Mouse (Mus musculus) heart, embryonic 14.5 days (tissue): ENCODE data around the gene Grk6. TPM values are rescaled to one million over a fixed set of nuclear protein-coding genes. Genes with fewer than 3 reads are reported as not detected.

Experiments used
- ATAC-seq: fragments of 200-750 bp; cut with Nextera tagmentation; 2 replicates; pipeline ENCODE4 v1.8.0; 2017; ENCODE audit warnings: low read depth, moderate TSS enrichment; ENCODE audit not compliant: insufficient number of reproducible peaks, insufficient read depth, low FRiP score
- H3K27ac ChIP-seq, 2 experiments: fragments of 200-500 bp in 1 of 2; fragments of 300-500 bp in 1 of 2; sonication (generic) in 1 of 2; replicated peaks in 1 of 2; 2 replicates each; pipeline ENCODE4 v1.5.1; 2012 to 2014; ENCODE audit warnings: low read depth in 2 of 2, low read length in 2 of 2, control low read depth in 1 of 2, mild to moderate bottlenecking in 1 of 2, mixed read lengths in 1 of 2; ENCODE audit not compliant: control insufficient read depth in 1 of 2, insufficient read depth in 1 of 2
- H3K27me3 ChIP-seq: fragments of 300-500 bp; sonication (generic); 2 replicates; pipeline ENCODE4 v1.6.1; 2014; ENCODE audit warnings: mild to moderate bottlenecking, low read length, control low read depth; ENCODE audit not compliant: control insufficient read depth, insufficient read depth
- H3K36me3 ChIP-seq: fragments of 300-500 bp; sonication (generic); 2 replicates; pipeline ENCODE4 v1.6.1; 2014; ENCODE audit warnings: mild to moderate bottlenecking, control low read depth, low read length, mixed read lengths; ENCODE audit not compliant: control insufficient read depth, insufficient read depth
- H3K4me1 ChIP-seq, 2 experiments: fragments of 200-500 bp in 1 of 2; fragments of 300-500 bp in 1 of 2; sonication (generic) in 1 of 2; 2 replicates each; pipeline ENCODE4 v1.6.1; 2012 to 2014; ENCODE audit warnings: low read length in 2 of 2, control low read depth in 1 of 2, mixed read lengths in 1 of 2; ENCODE audit not compliant: control insufficient read depth in 2 of 2, insufficient read depth in 2 of 2
- H3K4me2 ChIP-seq: fragments of 300-500 bp; sonication (generic); 2 replicates; pipeline ENCODE4 v1.6.1; 2014; ENCODE audit warnings: mild to moderate bottlenecking, low read length
- H3K4me3 ChIP-seq, 2 experiments: fragments of 200-500 bp in 1 of 2; fragments of 300-500 bp in 1 of 2; sonication (generic) in 1 of 2; 2 replicates each; pipeline ENCODE4 v1.5.1; 2012 to 2014; ENCODE audit warnings: low read length in 2 of 2, mild to moderate bottlenecking in 2 of 2, control low read depth in 1 of 2, low read depth in 1 of 2, moderate library complexity in 1 of 2; ENCODE audit not compliant: control insufficient read depth in 1 of 2, insufficient read depth in 1 of 2
- H3K9ac ChIP-seq: fragments of 300-500 bp; sonication (generic); 2 replicates; pipeline ENCODE4 v1.6.1; 2014; ENCODE audit warnings: mild to moderate bottlenecking, low read length
- H3K9me3 ChIP-seq: fragments of 300-500 bp; sonication (generic); 2 replicates; pipeline ENCODE4 v1.6.1; 2016; ENCODE audit warnings: low read length, control low read depth; ENCODE audit not compliant: control insufficient read depth
- WGBS: fragments of 180-500 bp; shearing (Covaris S2); extraction: QIAGEN DNeasy Blood & Tissue Kit; methylation state at CpG from one replicate; pipeline ENCODE4 v1.1.7; 2014; 5-methylcytosine and 5-hydroxymethylcytosine counted together
- polyA plus RNA-seq: library from polyadenylated mRNA; unstranded; fragments of >200 nt; fragmentation: Nextera tagmentation; extraction: Ambion mirVana; gene quantifications from 2 replicates; pipeline ENCODE4 v1.2.1, GENCODE M21; 2014

Grk6 gene
- polyA plus RNA-seq, 1 experiment from 2014 or later = 23.6 TPM

DNA sequence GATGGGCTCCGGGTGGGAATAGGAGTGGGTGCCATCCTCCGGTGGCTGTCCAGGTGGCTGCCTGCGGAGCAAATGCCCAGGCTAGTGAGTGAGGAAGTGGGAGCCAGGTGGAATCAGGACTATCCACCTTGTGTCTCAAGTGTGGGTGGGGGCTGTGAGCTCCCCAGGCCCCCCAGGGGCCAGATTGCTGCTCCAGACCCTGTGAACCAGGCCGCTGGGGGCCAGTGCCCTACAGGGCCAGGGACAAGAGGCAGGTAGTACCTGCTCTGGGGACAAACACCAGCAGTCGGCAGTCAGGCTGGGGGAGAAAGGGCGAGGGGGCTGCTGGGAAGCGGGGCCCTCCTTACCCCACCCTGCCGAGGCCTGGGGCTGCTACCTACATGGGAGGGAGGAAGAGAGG, 31.4 kb downstream of the Grk6 start:
- H3K27ac ChIP-seq = no peak overlapping the region
- peaks cover 68% of the 10 kb centered on the region for H3K36me3 ChIP-seq
- no peaks in the 10 kb centered on the region for H3K9me3 ChIP-seq
- peaks cover 45% of the 10 kb centered on the region for H3K27me3 ChIP-seq
- peaks cover 5 to 16% of the 10 kb centered on the region in 2 experiments; a peak in 3 of 4 replicates for H3K4me1 ChIP-seq
- no peak overlapping the region for H3K4me3 ChIP-seq
- no peak overlapping the region for H3K9ac ChIP-seq
- ATAC-seq = no peak
- H3K4me2 ChIP-seq = no peak overlapping the region
- 85% methylated on average over 8 of the region's 8 CpGs for WGBS

- H3K27ac ChIP-seq = no peak overlapping the region
- 70% methylated on average over 16 of the region's 16 CpGs for WGBS
- H3K9me3 ChIP-seq = no peaks in the 10 kb centered on the region
- peaks cover 80% of the 10 kb centered on the region for H3K36me3 ChIP-seq
- no peak overlapping the region for H3K4me3 ChIP-seq
- H3K27me3 ChIP-seq = peaks cover 54% of the 10 kb centered on the region
- no peak overlapping the region for H3K9ac ChIP-seq
- H3K4me1 ChIP-seq = peaks cover 9 to 15% of the 10 kb centered on the region in 2 experiments; a peak in 3 of 4 replicates
- H3K4me2 ChIP-seq = no peak overlapping the region
- ATAC-seq = no peak
These were observed 32.6 kb downstream of the Grk6 start for GRCm38 (mm10) chr13:55477492-55477891.

- whole genome bisulfite sequencing = 53% methylated on average over 5 of the region's 5 CpGs
These were observed 33.2 kb downstream of the Grk6 start for GRCm38 (mm10) chr13:55478036-55478435.

GRCm38 (mm10) chr13:55479008-55479407, 34.1 kb downstream of the Grk6 start:
- Histone ChIP-seq H3K4me1 (peaks cover 16 to 17% of the 10 kb centered on the region in 2 experiments; a peak in 3 of 4 replicates), H3K27ac (peak overlapping the region; percentile 4 to 59; a peak in 3 of 4 replicates), H3K4me3 (no peak overlapping the region), H3K27me3 (peaks cover 56% of the 10 kb centered on the region), H3K9me3 (no peaks in the 10 kb centered on the region), H3K4me2 (no peak overlapping the region), H3K9ac (no peak overlapping the region), H3K36me3 (peaks cover 75% of the 10 kb centered on the region)
- no peak for ATAC-seq
- 67% methylated on average over 7 of the region's 7 CpGs for WGBS

More at GRCm38 (mm10) chr13:55478036-55478435, 33.2 kb downstream of the Grk6 start:
- ATAC-seq = no peak
- Histone ChIP-seq H3K36me3 (peaks cover 82% of the 10 kb centered on the region), H3K9ac (no peak overlapping the region), H3K4me2 (no peak overlapping the region), H3K27ac (no peak overlapping the region), H3K4me1 (peaks cover 13 to 16% of the 10 kb centered on the region in 2 experiments; a peak in 3 of 4 replicates), H3K9me3 (no peaks in the 10 kb centered on the region), H3K27me3 (peaks cover 55% of the 10 kb centered on the region), H3K4me3 (no peak overlapping the region)

- Histone ChIP-seq H3K4me3 (no peak overlapping the region), H3K4me1 (peaks cover 17 to 19% of the 10 kb centered on the region in 2 experiments; a peak in 3 of 4 replicates), H3K27me3 (peaks cover 54% of the 10 kb centered on the region), H3K27ac (no peak overlapping the region), H3K36me3 (peaks cover 66% of the 10 kb centered on the region), H3K4me2 (no peak overlapping the region), H3K9me3 (no peaks in the 10 kb centered on the region), H3K9ac (no peak overlapping the region)
- no peak for ATAC-seq
These were observed 35.1 kb downstream of the Grk6 start for GRCm38 (mm10) chr13:55479929-55480328.

GRCm38 (mm10) chr13:55482542-55482941, 37.7 kb downstream of the Grk6 start:
- 52% methylated on average over 7 of the region's 7 CpGs for WGBS
- peak overlapping the region; percentile 44 to 50; a peak in 2 of 4 replicates for H3K27ac ChIP-seq
- peaks cover 25 to 42% of the 10 kb centered on the region in 2 experiments; a peak in 3 of 4 replicates for H3K4me1 ChIP-seq
- no peaks in the 10 kb centered on the region for H3K9me3 ChIP-seq
- peaks cover 52% of the 10 kb centered on the region for H3K27me3 ChIP-seq
- H3K9ac ChIP-seq = no peak overlapping the region
- H3K4me3 ChIP-seq = no peak overlapping the region
- ATAC-seq = no peak
- no peak overlapping the region for H3K4me2 ChIP-seq
- peaks cover 43% of the 10 kb centered on the region for H3K36me3 ChIP-seq

GRCm38 (mm10) chr13:55483071-55483470, 38.2 kb downstream of the Grk6 start:
- H3K9ac ChIP-seq = no peak overlapping the region
- WGBS = 33% methylated on average over 9 of the region's 9 CpGs
- peak overlapping the region; percentile 44 to 50; a peak in 1 of 4 replicates for H3K27ac ChIP-seq
- peaks cover 25 to 43% of the 10 kb centered on the region in 2 experiments; a peak in 3 of 4 replicates for H3K4me1 ChIP-seq
- H3K9me3 ChIP-seq = no peaks in the 10 kb centered on the region
- H3K4me3 ChIP-seq = no peak overlapping the region
- no peak for ATAC-seq
- H3K4me2 ChIP-seq = 0 out of 2 replicates have a peak overlapping the region, but pooled peaks have one; percentile 18
- peaks cover 40% of the 10 kb centered on the region for H3K36me3 ChIP-seq
- H3K27me3 ChIP-seq = peaks cover 51% of the 10 kb centered on the region

GRCm38 (mm10) chr13:55483593-55483992, 38.7 kb downstream of the Grk6 start:
- Histone ChIP-seq H3K9ac (no peak overlapping the region), H3K4me2 (0 out of 2 replicates have a peak overlapping the region, but pooled peaks have one; percentile 18), H3K9me3 (no peaks in the 10 kb centered on the region), H3K27ac (0 out of 4 replicates have a peak overlapping the region, but pooled peaks of 1 of the 2 experiments have one; percentile 50), H3K4me3 (no peak overlapping the region), H3K4me1 (peaks cover 25 to 46% of the 10 kb centered on the region in 2 experiments; a peak in 3 of 4 replicates), H3K36me3 (peaks cover 40% of the 10 kb centered on the region), H3K27me3 (peaks cover 56% of the 10 kb centered on the region)
- WGBS = 64% methylated on average over 15 of the region's 15 CpGs
- ATAC-seq = no peak
